Mouse (Mus musculus) heart, embryonic 11.5 days (tissue): ENCODE data around the gene Nav2. TPM values are rescaled to one million over a fixed set of nuclear protein-coding genes. Genes with fewer than 3 reads are reported as not detected.
A peak's percentile ranks its signal among the peaks of the same experiment; 100 is the strongest.

Experiments used
- ATAC-seq: fragments of 200-750 bp; cut with Nextera tagmentation; replicated peaks from 2 replicates; pipeline ENCODE4 v1.8.0; 2017; ENCODE audit warnings: moderate library complexity; ENCODE audit not compliant: insufficient number of reproducible peaks, low FRiP score, low TSS enrichment
- H3K27ac ChIP-seq: fragments of 300-500 bp; sonication (generic); 2 replicates; pipeline ENCODE4 v1.5.1; 2014; ENCODE audit warnings: mild to moderate bottlenecking, low read depth, low read length
- H3K27me3 ChIP-seq: fragments of 300-500 bp; sonication (generic); 2 replicates; pipeline ENCODE4 v1.6.1; 2014; ENCODE audit warnings: mild to moderate bottlenecking, low read length, mixed read lengths; ENCODE audit not compliant: control insufficient read depth, insufficient read depth
- H3K36me3 ChIP-seq: fragments of 300-500 bp; sonication (generic); 2 replicates; pipeline ENCODE4 v1.6.1; 2014; ENCODE audit warnings: mild to moderate bottlenecking, low read length, moderate library complexity, mixed read lengths; ENCODE audit not compliant: control insufficient read depth, insufficient read depth
- H3K4me1 ChIP-seq: fragments of 300-500 bp; sonication (generic); 2 replicates; pipeline ENCODE4 v1.6.1; 2014; ENCODE audit warnings: low read length; ENCODE audit not compliant: control insufficient read depth, insufficient read depth
- H3K4me2 ChIP-seq: fragments of 300-500 bp; sonication (generic); 2 replicates; pipeline ENCODE4 v1.6.1; 2014; ENCODE audit warnings: mild to moderate bottlenecking, moderate library complexity
- H3K4me3 ChIP-seq: fragments of 300-500 bp; sonication (generic); 2 replicates; pipeline ENCODE4 v1.5.1; 2014; ENCODE audit warnings: low read depth, low read length
- H3K9ac ChIP-seq: fragments of 300-500 bp; sonication (generic); 2 replicates; pipeline ENCODE4 v1.6.1; 2014; ENCODE audit warnings: mild to moderate bottlenecking, low read depth, low read length, moderate library complexity
- H3K9me3 ChIP-seq: fragments of 300-500 bp; sonication (generic); replicated peaks from 2 replicates; pipeline ENCODE4 v1.6.1; 2016; ENCODE audit warnings: low read length; ENCODE audit not compliant: control insufficient read depth
- WGBS: fragments of 180-500 bp; shearing (Covaris S2); extraction: QIAGEN DNeasy Blood & Tissue Kit; methylation state at CpG from one replicate; pipeline ENCODE4 v1.1.7; 2014; ENCODE audit not compliant: insufficient replicate concordance; 5-methylcytosine and 5-hydroxymethylcytosine counted together
- polyA plus RNA-seq: library from polyadenylated mRNA; unstranded; fragments of >200 nt; fragmentation: Nextera tagmentation; extraction: Ambion mirVana; gene quantifications from 2 replicates; pipeline ENCODE4 v1.2.1, GENCODE M21; 2014

Gene Nav2
- polyA plus RNA-seq, 1 experiment from 2014 or later = 32.2 TPM

GRCm38 (mm10) chr7:49192061-49192695, 283.7 kb downstream of the Nav2 start:
- Histone ChIP-seq H3K4me2 (no peak overlapping the region), H3K9me3 (no peaks in the 10 kb centered on the region), H3K4me3 (no peak overlapping the region), H3K27me3 (no peaks in the 10 kb centered on the region), H3K9ac (0 out of 2 replicates have a peak overlapping the region, but pooled peaks have one; percentile 6), H3K27ac (no peak overlapping the region), H3K4me1 (peaks cover 12% of the 10 kb centered on the region; the same call in 1 of the 2 replicates), H3K36me3 (no peaks in the 10 kb centered on the region)
- 26% methylated on average over 2 of the region's 2 CpGs for WGBS
- ATAC-seq = no peak

- Histone ChIP-seq H3K4me1 (peaks cover 12% of the 10 kb centered on the region; the same call in 1 of the 2 replicates), H3K27me3 (no peaks in the 10 kb centered on the region), H3K27ac (no peak overlapping the region), H3K36me3 (no peaks in the 10 kb centered on the region), H3K4me3 (no peak overlapping the region), H3K9me3 (no peaks in the 10 kb centered on the region), H3K9ac (no peak overlapping the region), H3K4me2 (no peak overlapping the region)
- WGBS = 44% methylated on average over 5 of the region's 5 CpGs
- ATAC-seq = no peak
Observed at GRCm38 (mm10) chr7:49195711-49196147, 287.2 kb downstream of the Nav2 start.

- no peaks in the 10 kb centered on the region for H3K9me3 ChIP-seq
- H3K27ac ChIP-seq = no peak overlapping the region
- no peaks in the 10 kb centered on the region for H3K27me3 ChIP-seq
- no peak overlapping the region for H3K4me3 ChIP-seq
- H3K9ac ChIP-seq = no peak overlapping the region
- H3K36me3 ChIP-seq = no peaks in the 10 kb centered on the region
- WGBS = 27% methylated on average over 6 of the region's 6 CpGs
- peaks cover 3% of the 10 kb centered on the region; the same call in 1 of the 2 replicates for H3K4me1 ChIP-seq
- H3K4me2 ChIP-seq = no peak overlapping the region
- no peak for ATAC-seq
Observed at GRCm38 (mm10) chr7:49199366-49199765, 290.9 kb downstream of the Nav2 start.

DNA sequence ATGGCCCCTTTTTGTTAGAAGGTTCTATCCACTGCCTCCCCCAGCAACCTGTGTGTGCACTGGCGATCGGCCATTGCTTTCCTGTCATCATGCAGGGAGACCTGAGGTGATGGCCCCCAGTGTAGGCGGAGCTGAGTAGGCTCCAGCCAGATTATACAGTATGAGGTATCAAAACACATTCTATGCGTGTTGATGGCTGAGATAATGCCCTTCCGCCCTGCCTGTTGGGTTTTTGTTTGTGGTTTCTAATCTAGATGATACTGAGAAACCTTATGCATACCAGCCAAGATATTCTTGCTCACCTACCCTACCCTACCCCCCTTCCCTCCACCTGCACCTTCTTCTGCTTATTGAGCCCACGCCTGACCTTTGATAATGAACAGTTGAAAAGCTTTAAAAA, 291.8 kb downstream of the Nav2 start:
- Histone ChIP-seq H3K9me3 (no peaks in the 10 kb centered on the region), H3K4me2 (no peak overlapping the region), H3K27ac (no peak overlapping the region), H3K27me3 (no peaks in the 10 kb centered on the region), H3K36me3 (no peaks in the 10 kb centered on the region), H3K4me1 (peaks cover 3% of the 10 kb centered on the region; the same call in 1 of the 2 replicates), H3K9ac (no peak overlapping the region), H3K4me3 (no peak overlapping the region)
- 68% methylated on average over 6 of the region's 6 CpGs for WGBS
- ATAC-seq = no peak

- no peak for ATAC-seq
- peaks cover 3% of the 10 kb centered on the region; the same call in 1 of the 2 replicates for H3K4me1 ChIP-seq
- no peaks in the 10 kb centered on the region for H3K9me3 ChIP-seq
- WGBS = 44% methylated on average over 4 of the region's 4 CpGs
- no peak overlapping the region for H3K27ac ChIP-seq
- no peak overlapping the region for H3K9ac ChIP-seq
- H3K27me3 ChIP-seq = no peaks in the 10 kb centered on the region
- H3K4me2 ChIP-seq = no peak overlapping the region
- H3K4me3 ChIP-seq = no peak overlapping the region
- no peaks in the 10 kb centered on the region for H3K36me3 ChIP-seq
Observed at GRCm38 (mm10) chr7:49202971-49203370, 294.5 kb downstream of the Nav2 start.

DNA sequence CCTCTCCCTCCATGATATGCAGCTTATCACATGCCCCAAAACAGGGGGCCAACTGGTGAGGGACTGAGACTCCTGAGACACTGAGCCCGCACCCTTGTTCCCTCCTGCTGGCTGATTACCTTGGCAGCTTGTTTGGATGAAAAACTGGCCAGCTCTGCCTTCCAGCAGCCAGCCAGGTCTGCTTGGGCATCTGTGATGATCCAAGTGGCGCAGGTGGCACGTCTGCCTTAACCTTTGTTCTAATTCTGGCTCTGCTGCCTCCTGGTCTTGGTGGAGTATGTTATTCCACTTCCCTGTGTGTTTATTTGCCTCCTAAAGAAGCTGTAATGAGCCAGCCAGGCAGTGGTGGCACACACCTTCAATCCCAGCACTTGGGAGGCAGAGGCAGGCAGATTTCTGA, 296.3 kb downstream of the Nav2 start:
- WGBS = 82% methylated on average over 3 of the region's 3 CpGs
- no peak for ATAC-seq
- H3K4me2 ChIP-seq = no peak overlapping the region
- no peak overlapping the region for H3K4me3 ChIP-seq
- H3K4me1 ChIP-seq = peaks cover 3% of the 10 kb centered on the region; the same call in 1 of the 2 replicates
- H3K27ac ChIP-seq = no peak overlapping the region
- no peak overlapping the region for H3K9ac ChIP-seq
- H3K27me3 ChIP-seq = no peaks in the 10 kb centered on the region
- no peaks in the 10 kb centered on the region for H3K9me3 ChIP-seq
- no peaks in the 10 kb centered on the region for H3K36me3 ChIP-seq

DNA sequence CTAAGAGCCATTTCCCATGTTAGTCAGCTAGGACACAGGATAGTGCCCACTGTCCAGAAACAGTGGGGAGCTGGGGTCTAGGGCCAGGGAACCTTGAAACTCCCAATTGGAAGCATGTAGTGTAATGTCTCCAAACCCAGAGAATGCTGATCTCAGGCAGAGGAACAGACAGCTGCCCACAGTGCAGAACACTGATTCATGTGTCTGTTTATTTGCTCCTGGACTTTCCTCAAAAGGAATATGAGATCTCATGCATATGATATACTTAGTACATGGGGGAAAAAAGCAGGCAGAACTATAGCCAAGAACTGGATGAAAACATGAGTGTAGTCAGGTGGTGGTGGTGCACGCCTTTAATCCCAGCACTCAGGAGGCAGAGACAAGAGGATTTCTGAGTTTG, 297.0 kb downstream of the Nav2 start:
- no peaks in the 10 kb centered on the region for H3K36me3 ChIP-seq
- no peaks in the 10 kb centered on the region for H3K27me3 ChIP-seq
- H3K27ac ChIP-seq = no peak overlapping the region
- H3K9me3 ChIP-seq = no peaks in the 10 kb centered on the region
- no peak for ATAC-seq
- WGBS = 74% methylated on average over 1 of the region's 1 CpGs
- H3K4me2 ChIP-seq = no peak overlapping the region
- H3K9ac ChIP-seq = no peak overlapping the region
- H3K4me1 ChIP-seq = peaks cover 3% of the 10 kb centered on the region; the same call in 1 of the 2 replicates
- no peak overlapping the region for H3K4me3 ChIP-seq

DNA sequence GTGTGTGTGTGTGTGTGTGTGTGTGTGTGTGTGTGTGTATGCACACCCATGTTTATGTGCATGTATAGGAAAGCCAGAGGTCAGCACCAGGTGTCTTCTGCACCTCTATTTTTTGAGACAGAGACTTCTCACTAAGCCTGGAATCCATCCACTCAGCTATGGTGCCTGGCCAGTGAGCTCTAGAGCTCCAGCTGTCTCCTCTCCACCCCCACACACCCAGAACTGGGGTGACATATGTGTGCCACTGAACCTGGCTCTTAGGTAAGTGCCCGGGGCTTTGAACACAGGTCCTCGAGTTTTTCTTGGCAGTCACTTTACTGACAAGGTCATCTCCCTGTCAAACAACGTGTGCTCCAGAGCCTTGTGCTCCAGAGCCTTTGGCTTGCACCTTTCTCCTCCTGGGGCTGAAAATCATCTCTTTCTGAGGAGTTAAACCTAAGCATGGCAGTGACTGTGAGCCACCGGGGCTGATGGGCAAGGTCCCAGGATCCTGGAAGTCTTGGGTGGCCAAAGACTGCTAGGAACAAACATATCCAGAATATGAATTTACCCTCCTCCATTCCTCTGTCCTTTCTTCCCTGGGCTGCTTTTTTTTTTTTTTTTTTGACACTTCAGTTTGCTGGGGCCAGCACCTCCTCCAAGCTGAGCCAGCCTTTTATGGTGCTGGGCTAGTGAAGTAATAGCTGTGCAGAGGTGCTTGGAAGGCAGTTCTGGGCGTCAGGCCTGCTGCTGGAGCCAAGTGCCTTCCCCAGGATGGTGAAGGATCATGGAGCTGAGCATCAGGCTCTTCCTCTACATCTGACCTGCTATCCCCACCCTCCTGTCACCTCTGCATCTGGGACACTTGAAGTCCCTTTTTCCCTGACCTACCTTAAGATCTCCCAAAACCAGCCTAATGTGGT, 298.5 kb downstream of the Nav2 start:
- no peaks in the 10 kb centered on the region for H3K27me3 ChIP-seq
- H3K4me1 ChIP-seq = peaks cover 3% of the 10 kb centered on the region; the same call in 1 of the 2 replicates
- H3K36me3 ChIP-seq = no peaks in the 10 kb centered on the region
- H3K9ac ChIP-seq = no peak overlapping the region
- H3K4me2 ChIP-seq = no peak overlapping the region
- no peaks in the 10 kb centered on the region for H3K9me3 ChIP-seq
- H3K27ac ChIP-seq = no peak overlapping the region
- 53% methylated on average over 5 of the region's 5 CpGs for WGBS
- no peak overlapping the region for H3K4me3 ChIP-seq
- no peak for ATAC-seq
